Mouse (Mus musculus): ENCODE results near the gene Ifnar2. TPM values are rescaled to one million over a fixed set of nuclear protein-coding genes. Genes with fewer than 3 reads are reported as not detected.

Ifnar2 gene
- polyA plus RNA-seq, 1 experiment from 2014 or later, result 53.9 TPM

GRCm38 (mm10) chr16:91386419-91387120 is 14.0 kb downstream of the Ifnar2 start:
- Histone ChIP-seq H3K27me3 (ENCODE audit: control insufficient read depth, insufficient read depth, low read length) (no peaks in the 10 kb centered on the region), H3K9me3 (replicated peaks; ENCODE audit: control insufficient read depth, low read length) (no peaks in the 10 kb centered on the region), H3K4me1 (ENCODE audit: control insufficient read depth, insufficient read depth, low read length) (no peaks in the 10 kb centered on the region), H3K4me2 (no peak overlapping the region), H3K36me3 (ENCODE audit: control insufficient read depth, insufficient read depth, low read length) (peaks cover 30% of the 10 kb centered on the region), H3K9ac (ENCODE audit: low read depth, low read length) (no peak overlapping the region), H3K27ac (ENCODE audit: low read depth, low read length) (no peak overlapping the region), H3K4me3 (ENCODE audit: low read depth, low read length) (no peak overlapping the region)
- no peak for ATAC-seq (replicated peaks; ENCODE audit: insufficient number of reproducible peaks, low FRiP score, low TSS enrichment)
- 88% methylated on average over 10 of the region's 10 CpGs for WGBS (ENCODE audit: insufficient replicate concordance)

- no peaks in the 10 kb centered on the region for H3K9me3 ChIP-seq (replicated peaks; ENCODE audit: control insufficient read depth, low read length)
- no peak overlapping the region for H3K27ac ChIP-seq (ENCODE audit: low read depth, low read length)
- peaks cover 30% of the 10 kb centered on the region for H3K36me3 ChIP-seq (ENCODE audit: control insufficient read depth, insufficient read depth, low read length)
- no peaks in the 10 kb centered on the region for H3K27me3 ChIP-seq (ENCODE audit: control insufficient read depth, insufficient read depth, low read length)
- 87% methylated on average over 3 of the region's 3 CpGs for WGBS (ENCODE audit: insufficient replicate concordance)
- no peak overlapping the region for H3K9ac ChIP-seq (ENCODE audit: low read depth, low read length)
- no peak overlapping the region for H3K4me2 ChIP-seq
- H3K4me3 ChIP-seq (ENCODE audit: low read depth, low read length), result no peak overlapping the region
- ATAC-seq (replicated peaks; ENCODE audit: insufficient number of reproducible peaks, low FRiP score, low TSS enrichment), result no peak
- H3K4me1 ChIP-seq (ENCODE audit: control insufficient read depth, insufficient read depth, low read length), result no peaks in the 10 kb centered on the region
These were observed 14.5 kb downstream of the Ifnar2 start for GRCm38 (mm10) chr16:91387121-91387486.

- no peaks in the 10 kb centered on the region for H3K27me3 ChIP-seq (ENCODE audit: control insufficient read depth, insufficient read depth, low read length)
- H3K4me3 ChIP-seq (ENCODE audit: low read depth, low read length), result no peak overlapping the region
- H3K27ac ChIP-seq (ENCODE audit: low read depth, low read length), result no peak overlapping the region
- no peaks in the 10 kb centered on the region for H3K9me3 ChIP-seq (replicated peaks; ENCODE audit: control insufficient read depth, low read length)
- no peaks in the 10 kb centered on the region for H3K4me1 ChIP-seq (ENCODE audit: control insufficient read depth, insufficient read depth, low read length)
- H3K4me2 ChIP-seq, result no peak overlapping the region
- no peak for ATAC-seq (replicated peaks; ENCODE audit: insufficient number of reproducible peaks, low FRiP score, low TSS enrichment)
- peaks cover 30% of the 10 kb centered on the region for H3K36me3 ChIP-seq (ENCODE audit: control insufficient read depth, insufficient read depth, low read length)
- 83% methylated on average over 4 of the region's 4 CpGs for WGBS (ENCODE audit: insufficient replicate concordance)
- no peak overlapping the region for H3K9ac ChIP-seq (ENCODE audit: low read depth, low read length)
These were observed 17.5 kb downstream of the Ifnar2 start for GRCm38 (mm10) chr16:91390100-91390499.

GRCm38 (mm10) chr16:91391421-91391820 is 18.8 kb downstream of the Ifnar2 start, which contains the start of gene Gm21970:
Gm21970 (plus strand) TSS chr16:91391721.
- Histone ChIP-seq H3K9ac (ENCODE audit: low read depth, low read length) (no peak within 1 kb of the TSS), H3K9me3 (replicated peaks; ENCODE audit: control insufficient read depth, low read length) (no peaks in the 10 kb centered on the region), H3K4me2 (no peak within 1 kb of the TSS), H3K4me1 (ENCODE audit: control insufficient read depth, insufficient read depth, low read length) (no peaks in the 10 kb centered on the region; the same call in 1 of the 2 replicates), H3K27me3 (ENCODE audit: control insufficient read depth, insufficient read depth, low read length) (no peaks in the 10 kb centered on the region), H3K36me3 (ENCODE audit: control insufficient read depth, insufficient read depth, low read length) (peaks cover 32% of the 10 kb centered on the region), H3K4me3 (ENCODE audit: low read depth, low read length) (no peak within 1 kb of the TSS), H3K27ac (ENCODE audit: low read depth, low read length) (no peak within 1 kb of the TSS)
- 88% methylated on average over 5 of the region's 5 CpGs for WGBS (ENCODE audit: insufficient replicate concordance)
- no peak for ATAC-seq (replicated peaks; ENCODE audit: insufficient number of reproducible peaks, low FRiP score, low TSS enrichment)

DNA sequence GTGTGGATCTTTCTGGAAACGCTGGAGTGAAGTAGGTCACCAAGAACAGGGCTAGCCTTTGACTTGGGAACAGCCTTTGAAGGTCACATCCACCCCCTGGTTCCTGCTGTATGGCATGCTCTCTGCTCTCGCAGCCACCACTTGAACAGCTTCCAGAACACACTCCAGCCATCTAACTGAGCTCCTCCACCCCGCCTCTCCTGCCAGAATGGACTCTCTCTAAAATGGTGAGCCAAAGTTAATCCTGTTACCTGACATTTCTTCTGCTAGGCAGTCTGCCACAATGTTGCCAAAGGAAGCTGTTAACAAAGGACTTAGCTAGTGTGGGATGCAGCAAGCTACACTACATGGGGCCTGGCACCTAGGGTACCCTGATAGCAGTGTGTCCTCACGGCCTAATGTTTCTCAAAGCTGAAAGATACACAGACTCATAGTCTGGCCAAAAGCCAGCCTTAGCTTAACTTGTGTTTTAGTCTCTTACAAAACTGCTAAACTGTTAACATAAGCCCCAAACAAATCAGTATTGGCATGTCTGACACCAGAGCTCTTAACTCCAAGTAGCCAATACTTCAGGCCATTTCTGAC is 22.3 kb downstream of the Ifnar2 start:
- no peak overlapping the region for H3K27ac ChIP-seq (ENCODE audit: low read depth, low read length)
- H3K9ac ChIP-seq (ENCODE audit: low read depth, low read length), result no peak overlapping the region
- H3K4me3 ChIP-seq (ENCODE audit: low read depth, low read length), result no peak overlapping the region
- 64% methylated on average over 4 of the region's 4 CpGs for WGBS (ENCODE audit: insufficient replicate concordance)
- peaks cover 11% of the 10 kb centered on the region for H3K36me3 ChIP-seq (ENCODE audit: control insufficient read depth, insufficient read depth, low read length)
- H3K4me2 ChIP-seq, result no peak overlapping the region
- no peaks in the 10 kb centered on the region for H3K9me3 ChIP-seq (replicated peaks; ENCODE audit: control insufficient read depth, low read length)
- H3K27me3 ChIP-seq (ENCODE audit: control insufficient read depth, insufficient read depth, low read length), result no peaks in the 10 kb centered on the region
- H3K4me1 ChIP-seq (ENCODE audit: control insufficient read depth, insufficient read depth, low read length), result no peaks in the 10 kb centered on the region; the same call in 1 of the 2 replicates
- ATAC-seq (replicated peaks; ENCODE audit: insufficient number of reproducible peaks, low FRiP score, low TSS enrichment), result no peak

DNA sequence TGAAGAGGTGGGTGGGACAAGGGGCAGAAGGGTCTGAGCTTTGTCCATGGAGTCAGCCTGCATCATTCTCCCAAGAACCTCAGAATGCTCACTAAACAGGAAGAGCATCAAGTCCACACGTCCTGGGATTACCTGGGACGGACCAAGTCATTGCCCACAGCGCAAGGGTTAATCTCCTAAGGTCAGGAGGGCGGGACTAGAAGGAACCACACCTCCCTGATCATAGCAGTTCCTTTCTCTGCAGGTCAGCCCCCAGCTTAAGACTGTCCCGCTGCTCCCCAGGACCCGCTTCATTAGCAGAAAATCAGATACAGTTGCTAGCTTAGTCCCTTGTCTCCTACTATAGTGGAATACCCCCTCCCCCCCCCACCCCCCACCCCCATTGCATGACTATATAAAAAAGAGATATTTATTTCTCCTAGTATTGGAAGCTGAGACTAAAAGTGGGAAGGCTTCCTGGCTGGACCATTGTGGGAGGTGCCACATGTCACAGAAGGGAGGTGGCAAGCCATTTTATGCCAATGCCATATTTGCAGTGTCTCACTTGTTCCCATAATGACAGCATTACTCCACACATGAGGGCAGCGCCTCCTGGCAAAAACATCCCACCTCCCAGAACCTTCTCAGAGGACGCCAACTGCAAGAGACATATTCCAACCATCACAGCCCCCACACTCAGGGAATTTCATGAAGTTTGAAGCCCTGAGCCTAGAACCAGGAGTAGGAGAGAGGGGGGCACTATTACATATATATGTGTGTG is 23.2 kb downstream of the Ifnar2 start:
- H3K27ac ChIP-seq (ENCODE audit: low read depth, low read length), result no peak overlapping the region
- no peak overlapping the region for H3K9ac ChIP-seq (ENCODE audit: low read depth, low read length)
- H3K4me3 ChIP-seq (ENCODE audit: low read depth, low read length), result no peak overlapping the region
- H3K4me1 ChIP-seq (ENCODE audit: control insufficient read depth, insufficient read depth, low read length), result no peaks in the 10 kb centered on the region; the same call in 1 of the 2 replicates
- no peak for ATAC-seq (replicated peaks; ENCODE audit: insufficient number of reproducible peaks, low FRiP score, low TSS enrichment)
- H3K9me3 ChIP-seq (replicated peaks; ENCODE audit: control insufficient read depth, low read length), result no peaks in the 10 kb centered on the region
- no peak overlapping the region for H3K4me2 ChIP-seq
- H3K27me3 ChIP-seq (ENCODE audit: control insufficient read depth, insufficient read depth, low read length), result no peaks in the 10 kb centered on the region
- 55% methylated on average over 8 of the region's 8 CpGs for WGBS (ENCODE audit: insufficient replicate concordance)
- H3K36me3 ChIP-seq (ENCODE audit: control insufficient read depth, insufficient read depth, low read length), result peaks cover 9% of the 10 kb centered on the region

DNA sequence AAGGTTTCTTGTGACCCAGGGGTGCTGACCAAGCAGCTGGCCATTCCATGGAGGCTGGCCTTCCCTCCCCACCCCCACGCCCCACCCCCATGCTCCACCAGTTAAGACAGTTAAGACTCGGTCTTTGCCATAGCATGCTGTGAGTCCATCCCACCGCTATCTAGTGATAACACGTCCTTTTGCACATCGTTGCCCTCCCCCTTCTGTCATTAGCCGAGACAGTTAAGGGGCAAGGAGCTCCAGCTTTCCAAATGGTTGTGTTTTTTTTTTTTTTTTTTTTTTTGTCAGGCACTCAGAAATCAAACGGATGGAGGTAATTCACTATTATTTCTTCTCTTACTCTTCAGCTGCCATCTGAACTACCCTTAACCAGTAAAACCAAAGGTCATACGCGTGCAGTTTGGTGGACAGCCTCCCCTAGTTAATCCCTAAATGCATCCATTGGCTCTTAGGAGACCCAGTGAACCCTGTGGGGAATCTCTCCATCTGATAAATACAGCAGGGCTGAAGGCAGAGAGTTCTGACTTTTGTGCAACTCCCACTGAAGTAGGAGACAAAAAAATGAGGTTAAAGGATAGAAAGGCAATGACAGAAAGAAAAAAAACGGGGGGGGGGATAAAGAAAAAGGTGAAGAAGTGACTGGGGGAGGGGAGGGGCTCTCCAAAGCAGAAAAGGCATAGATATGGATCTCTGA is 24.4 kb downstream of the Ifnar2 start:
- Histone ChIP-seq H3K4me1 (ENCODE audit: control insufficient read depth, insufficient read depth, low read length) (no peaks in the 10 kb centered on the region; the same call in 1 of the 2 replicates), H3K4me2 (no peak overlapping the region), H3K9me3 (replicated peaks; ENCODE audit: control insufficient read depth, low read length) (no peaks in the 10 kb centered on the region), H3K27me3 (ENCODE audit: control insufficient read depth, insufficient read depth, low read length) (no peaks in the 10 kb centered on the region), H3K9ac (ENCODE audit: low read depth, low read length) (no peak overlapping the region), H3K4me3 (ENCODE audit: low read depth, low read length) (no peak overlapping the region), H3K27ac (ENCODE audit: low read depth, low read length) (no peak overlapping the region), H3K36me3 (ENCODE audit: control insufficient read depth, insufficient read depth, low read length) (peaks cover 9% of the 10 kb centered on the region)
- WGBS (ENCODE audit: insufficient replicate concordance), result 39% methylated on average over 10 of the region's 10 CpGs
- no peak for ATAC-seq (replicated peaks; ENCODE audit: insufficient number of reproducible peaks, low FRiP score, low TSS enrichment)

- Histone ChIP-seq H3K27ac (ENCODE audit: low read depth, low read length) (no peak overlapping the region), H3K9ac (ENCODE audit: low read depth, low read length) (no peak overlapping the region), H3K4me2 (no peak overlapping the region), H3K36me3 (ENCODE audit: control insufficient read depth, insufficient read depth, low read length) (peaks cover 4% of the 10 kb centered on the region), H3K9me3 (replicated peaks; ENCODE audit: control insufficient read depth, low read length) (no peaks in the 10 kb centered on the region), H3K4me3 (ENCODE audit: low read depth, low read length) (no peak overlapping the region), H3K4me1 (ENCODE audit: control insufficient read depth, insufficient read depth, low read length) (no peaks in the 10 kb centered on the region; the same call in 1 of the 2 replicates), H3K27me3 (ENCODE audit: control insufficient read depth, insufficient read depth, low read length) (no peaks in the 10 kb centered on the region)
- ATAC-seq (replicated peaks; ENCODE audit: insufficient number of reproducible peaks, low FRiP score, low TSS enrichment), result no peak
- 88% methylated on average over 12 of the region's 12 CpGs for WGBS (ENCODE audit: insufficient replicate concordance)
These were observed 25.4 kb downstream of the Ifnar2 start for GRCm38 (mm10) chr16:91398030-91398429.
